Mouse (Mus musculus) forebrain, postnatal 0 days (tissue): ENCODE data around the gene Zfp12. TPM values are rescaled to one million over a fixed set of nuclear protein-coding genes. Genes with fewer than 3 reads are reported as not detected.

Experiments
- ATAC-seq: fragments of 200-750 bp; cut with Nextera tagmentation; 2 replicates; pipeline ENCODE4 v1.8.0; 2017; ENCODE audit warnings: mild to moderate bottlenecking, moderate library complexity
- DNase-seq: peaks from one replicate; pipeline ENCODE4 v3.0.0-alpha.2; 2015
- H3K27ac ChIP-seq: fragments of 300-500 bp; sonication (generic); 2 replicates; pipeline ENCODE4 v1.5.1; 2014; ENCODE audit warnings: low read depth, mild to moderate bottlenecking, antibody characterized with exemption, low read length, moderate library complexity, mixed read lengths
- H3K27me3 ChIP-seq: fragments of 300-500 bp; sonication (generic); 2 replicates; pipeline ENCODE4 v1.6.1; 2014; ENCODE audit warnings: mild to moderate bottlenecking, low read length, mixed read lengths; ENCODE audit not compliant: insufficient read depth
- H3K36me3 ChIP-seq: fragments of 300-500 bp; sonication (generic); 2 replicates; pipeline ENCODE4 v1.6.1; 2014; ENCODE audit warnings: mild to moderate bottlenecking, moderate library complexity; ENCODE audit not compliant: insufficient read depth
- H3K4me1 ChIP-seq: fragments of 300-500 bp; sonication (generic); 2 replicates; pipeline ENCODE4 v1.6.1; 2014; ENCODE audit warnings: antibody characterized with exemption; ENCODE audit not compliant: insufficient read depth
- H3K4me2 ChIP-seq: fragments of 300-500 bp; sonication (generic); 2 replicates; pipeline ENCODE4 v1.6.1; 2014; ENCODE audit warnings: low read depth, mild to moderate bottlenecking, moderate library complexity
- H3K4me3 ChIP-seq: fragments of 300-500 bp; sonication (generic); 2 replicates; pipeline ENCODE4 v1.5.1; 2014; ENCODE audit warnings: low read depth, low read length, mixed read lengths
- H3K9ac ChIP-seq: fragments of 300-500 bp; sonication (generic); 2 replicates; pipeline ENCODE4 v1.6.1; 2014; ENCODE audit warnings: mild to moderate bottlenecking
- H3K9me3 ChIP-seq: fragments of 300-500 bp; sonication (generic); 2 replicates; pipeline ENCODE4 v1.6.1; 2016; ENCODE audit warnings: low read length
- CTCF ChIP-seq: sonication (generic); IDR thresholded peaks from 2 replicates; pipeline ENCODE4 v1.5.1; 2016; ENCODE audit warnings: antibody characterized with exemption, control low read depth, low read depth
- WGBS: fragments of 180-500 bp; shearing (Covaris S2); extraction: QIAGEN DNeasy Blood & Tissue Kit; methylation state at CpG from one replicate; pipeline ENCODE4 v1.1.7; 2014; 5-methylcytosine and 5-hydroxymethylcytosine counted together
- polyA plus RNA-seq: library from polyadenylated mRNA; unstranded; fragments of >200 nt; fragmentation: Nextera tagmentation; extraction: Ambion mirVana; gene quantifications from 2 replicates; pipeline ENCODE4 v1.2.1, GENCODE M21; 2015
- total RNA-seq: library from RNA; depleted of rRNA; stranded (reverse); fragments of >200 nt; gene quantifications from 2 replicates; pipeline ENCODE4 v1.2.3, GENCODE M21; 2014

Gene Zfp12
- total and polyA plus RNA-seq, 2 experiments from 2014 or later = 14.0 to 37.1 TPM

GRCm38 (mm10) chr5:143213832-143214231, 21.1 kb upstream of the Zfp12 start:
- Histone ChIP-seq H3K4me2 (no peak overlapping the region), H3K9ac (no peak overlapping the region), H3K9me3 (no peaks in the 10 kb centered on the region), H3K4me1 (no peaks in the 10 kb centered on the region), H3K27me3 (no peaks in the 10 kb centered on the region), H3K27ac (no peak overlapping the region), H3K36me3 (no peaks in the 10 kb centered on the region), H3K4me3 (no peak overlapping the region)
- DNase-seq (no peak), ATAC-seq (no peak)
- 88% methylated on average over 2 of the region's 2 CpGs for WGBS
- TF ChIP-seq CTCF = no peak

- H3K27ac ChIP-seq = no peak overlapping the region
- H3K9me3 ChIP-seq = no peaks in the 10 kb centered on the region
- WGBS = 78% methylated on average over 5 of the region's 5 CpGs
- DNase-seq = no peak
- H3K4me2 ChIP-seq = no peak overlapping the region
- H3K27me3 ChIP-seq = no peaks in the 10 kb centered on the region
- no peak overlapping the region for H3K9ac ChIP-seq
- H3K36me3 ChIP-seq = no peaks in the 10 kb centered on the region
- ATAC-seq = no peak
- H3K4me3 ChIP-seq = no peak overlapping the region
- H3K4me1 ChIP-seq = no peaks in the 10 kb centered on the region
- TF ChIP-seq CTCF = no peak
Measured at GRCm38 (mm10) chr5:143220996-143221395, 14.0 kb upstream of the Zfp12 start.

GRCm38 (mm10) chr5:143222287-143222686, 12.7 kb upstream of the Zfp12 start:
- Histone ChIP-seq H3K4me2 (no peak overlapping the region), H3K4me3 (no peak overlapping the region), H3K27me3 (no peaks in the 10 kb centered on the region), H3K36me3 (no peaks in the 10 kb centered on the region), H3K4me1 (no peaks in the 10 kb centered on the region), H3K27ac (no peak overlapping the region), H3K9ac (no peak overlapping the region), H3K9me3 (no peaks in the 10 kb centered on the region)
- no peak for ATAC-seq
- WGBS = 82% methylated on average over 1 of the region's 1 CpGs
- TF ChIP-seq CTCF = no peak
- no peak for DNase-seq

GRCm38 (mm10) chr5:143226790-143227189, 8.2 kb upstream of the Zfp12 start, which contains the start of gene Spdye4a:
TSS of gene Spdye4a (minus strand) at chr5:143226890.
- TF ChIP-seq CTCF = no peak
- no peak within 1 kb of the TSS for H3K9ac ChIP-seq
- DNase-seq (no peak), ATAC-seq (no peak)
- H3K27ac ChIP-seq = no peak within 1 kb of the TSS
- no peak within 1 kb of the TSS for H3K4me2 ChIP-seq
- no peaks in the 10 kb centered on the region for H3K4me1 ChIP-seq
- no peaks in the 10 kb centered on the region for H3K9me3 ChIP-seq
- no peaks in the 10 kb centered on the region for H3K27me3 ChIP-seq
- 90% methylated on average over 3 of the region's 3 CpGs for WGBS
- no peak within 1 kb of the TSS for H3K4me3 ChIP-seq
- H3K36me3 ChIP-seq = no peaks in the 10 kb centered on the region

- Histone ChIP-seq H3K9ac (peak overlapping the region; percentile 98), H3K27ac (no peak overlapping the region), H3K4me3 (peak overlapping the region; percentile 94), H3K36me3 (peaks cover 34% of the 10 kb centered on the region), H3K27me3 (no peaks in the 10 kb centered on the region), H3K9me3 (no peaks in the 10 kb centered on the region), H3K4me1 (peaks cover 6% of the 10 kb centered on the region; the same call in 1 of the 2 replicates), H3K4me2 (peak overlapping the region; percentile 77)
- DNase-seq (no peak), ATAC-seq (no peak)
- no peak for TF ChIP-seq CTCF
- WGBS = 38% methylated on average over 9 of the region's 9 CpGs
Measured at GRCm38 (mm10) chr5:143236036-143236435, 1.1 kb downstream of the Zfp12 start.

- no peaks in the 10 kb centered on the region for H3K4me1 ChIP-seq
- no peaks in the 10 kb centered on the region for H3K27me3 ChIP-seq
- no peaks in the 10 kb centered on the region for H3K9me3 ChIP-seq
- no peak overlapping the region for H3K27ac ChIP-seq
- peaks cover 90% of the 10 kb centered on the region for H3K36me3 ChIP-seq
- H3K9ac ChIP-seq = no peak overlapping the region
- ATAC-seq (no peak; the same call in 1 of the 2 replicates), DNase-seq (no peak)
- H3K4me3 ChIP-seq = no peak overlapping the region
- TF ChIP-seq CTCF = no peak
- no peak overlapping the region for H3K4me2 ChIP-seq
- 95% methylated on average over 26 of the region's 26 CpGs for WGBS
Measured at GRCm38 (mm10) chr5:143244926-143245325, 10.0 kb downstream of the Zfp12 start.

GRCm38 (mm10) chr5:143252039-143252438, 17.1 kb downstream of the Zfp12 start:
- 58% methylated on average over 6 of the region's 6 CpGs for WGBS
- H3K27me3 ChIP-seq = no peaks in the 10 kb centered on the region; the same call in 1 of the 2 replicates
- no peak overlapping the region for H3K27ac ChIP-seq
- no peak for ATAC-seq
- TF ChIP-seq CTCF = no peak
- H3K9ac ChIP-seq = no peak overlapping the region
- no peak overlapping the region for H3K4me3 ChIP-seq
- H3K36me3 ChIP-seq = peaks cover 71% of the 10 kb centered on the region
- DNase-seq = no peak
- H3K9me3 ChIP-seq = no peaks in the 10 kb centered on the region
- H3K4me1 ChIP-seq = no peaks in the 10 kb centered on the region
- H3K4me2 ChIP-seq = no peak overlapping the region

- Histone ChIP-seq H3K9ac (0 out of 2 replicates have a peak overlapping the region, but pooled peaks have one; percentile 18), H3K36me3 (peaks cover 64% of the 10 kb centered on the region), H3K4me3 (peak overlapping the region; percentile 28; the same call in 1 of the 2 replicates), H3K4me2 (0 out of 2 replicates have a peak overlapping the region, but pooled peaks have one; percentile 48), H3K9me3 (no peaks in the 10 kb centered on the region), H3K4me1 (no peaks in the 10 kb centered on the region), H3K27me3 (no peaks in the 10 kb centered on the region; the same call in 1 of the 2 replicates), H3K27ac (no peak overlapping the region)
- TF ChIP-seq CTCF = no peak
- no peak for DNase-seq
- ATAC-seq = no peak
- WGBS = 58% methylated on average over 18 of the region's 18 CpGs
Measured at GRCm38 (mm10) chr5:143252791-143253185, 17.8 kb downstream of the Zfp12 start.
